Mouse (Mus musculus): ENCODE data around the gene Ugt1a7c.
"Not testable (repeated sequence)": the region's sequence is repeated elsewhere in the genome, so short reads cannot be mapped to it uniquely, and the experiment has no call there.

DNA sequence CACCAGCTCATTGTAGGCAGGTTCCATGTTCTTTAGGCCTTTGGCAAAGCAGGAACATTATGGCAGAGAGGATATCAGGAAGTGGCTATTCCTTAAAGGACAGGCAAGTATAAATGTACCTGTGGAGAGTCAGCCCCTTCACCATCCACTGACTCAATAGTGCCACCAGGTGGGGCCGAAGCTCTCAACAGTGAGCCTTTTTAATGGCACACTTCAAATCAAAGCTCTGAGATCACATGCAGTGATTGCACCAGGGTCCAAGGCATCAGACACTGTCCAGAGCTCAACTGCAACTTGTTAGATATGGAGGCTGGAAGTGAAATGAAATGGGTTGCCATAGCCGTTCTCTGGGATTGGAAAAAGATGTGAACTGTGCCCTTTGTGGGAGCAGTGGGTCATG, 50.4 kb downstream of the Ugt1a7c start:
- not testable (repeated sequence) for TF ChIP-seq CTCF (IDR thresholded peaks at IDR 0.05; ENCODE audit: control insufficient read depth, insufficient read depth, insufficient read length); MAX (IDR thresholded peaks at IDR 0.05)

Data from C2C12 (cell line).